In the genomic region with DNA sequence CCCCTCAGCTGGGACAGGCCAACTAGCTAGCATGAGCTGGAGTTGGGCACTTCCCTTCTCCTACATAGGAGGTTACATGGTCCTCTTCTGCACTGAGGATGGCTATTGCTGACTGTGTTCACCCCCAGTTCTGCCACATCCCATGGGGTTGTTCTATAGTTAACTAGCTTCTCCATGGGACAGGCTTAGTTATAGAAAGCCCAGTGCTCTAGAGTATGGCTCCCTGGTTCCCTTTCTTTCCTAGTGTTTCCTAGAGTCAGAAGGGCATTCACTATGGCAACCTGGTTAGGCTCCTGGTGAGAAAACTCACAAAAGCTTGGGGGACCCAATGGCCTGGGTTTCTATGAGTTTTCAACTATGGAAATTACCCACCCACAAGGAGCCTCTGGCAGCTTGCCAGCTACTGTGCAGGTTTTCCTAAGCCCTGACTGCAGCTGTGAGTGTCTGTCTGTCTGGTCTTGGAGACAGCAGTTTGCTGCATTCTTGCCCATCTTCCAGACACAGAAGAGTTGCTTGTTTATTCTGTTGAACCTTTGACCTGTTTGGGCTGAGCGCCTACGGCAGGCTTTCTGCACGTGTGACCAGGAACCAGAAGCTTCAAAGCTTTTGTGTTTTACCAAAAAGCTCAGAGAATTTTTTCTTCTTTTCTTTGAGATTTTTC, we compare ENCODE assay signal across 8 mouse cellular contexts. TPM values are rescaled to one million over a fixed set of nuclear protein-coding genes. Genes with fewer than 3 reads are reported as not detected.
DNase-seq lines count a peak whose midpoint lies in the region; ATAC-seq and TF ChIP-seq lines count a peak whose summit lies in the region.

No protein-coding gene starts in this region.

- H3K36me3 ChIP-seq in stomach, embryonic 14.5 days (ENCODE audit: control insufficient read depth, insufficient read depth, low read length), result no peaks in the 10 kb centered on the region
- H3K36me3 ChIP-seq in stomach, postnatal 0 days (ENCODE audit: control insufficient read depth, insufficient read depth, low read length), result no peaks in the 10 kb centered on the region
- H3K36me3 ChIP-seq in embryonic facial prominence, embryonic 14.5 days (ENCODE audit: control insufficient read depth, insufficient read depth, low read length), result no peaks in the 10 kb centered on the region
- H3K36me3 ChIP-seq in neural tube, embryonic 15.5 days, result no peaks in the 10 kb centered on the region

- no peaks in the 10 kb centered on the region for H3K27me3 ChIP-seq in stomach, embryonic 14.5 days (ENCODE audit: control insufficient read depth, insufficient read depth, low read length)
- H3K27me3 ChIP-seq in stomach, postnatal 0 days (ENCODE audit: control insufficient read depth, insufficient read depth, low read length), result no peaks in the 10 kb centered on the region
- H3K27me3 ChIP-seq in embryonic facial prominence, embryonic 14.5 days (replicated peaks; ENCODE audit: control insufficient read depth, insufficient read depth, low read length), result no peaks in the 10 kb centered on the region
- no peaks in the 10 kb centered on the region for H3K27me3 ChIP-seq in neural tube, embryonic 15.5 days (replicated peaks)

- peak; percentile 42 for ATAC-seq in stomach, embryonic 14.5 days (ENCODE audit: insufficient number of reproducible peaks, insufficient read depth, low FRiP score, low read depth)
- ATAC-seq in stomach, postnatal 0 days (ENCODE audit: low FRiP score, low TSS enrichment), result no peak
- peak; percentile 22; the same call in 1 of the 2 replicates for ATAC-seq in embryonic facial prominence, embryonic 14.5 days (ENCODE audit: low read depth)
- peak; percentile 53; the same call in 1 of the 2 replicates for ATAC-seq in neural tube, embryonic 15.5 days (ENCODE audit: low FRiP score)

- TF ChIP-seq CTCF in stomach, postnatal 0 days (IDR thresholded peaks at IDR 0.05; ENCODE audit: low read depth), result no peak
- TF ChIP-seq CTCF in layer of hippocampus, adult 2 months (conservative IDR thresholded peaks at IDR 0.05), result no peak

- DNase-seq in stomach, postnatal 0 days (ENCODE audit: low spot score), result no peak
- peak; percentile 89 for DNase-seq in embryonic facial prominence, embryonic 14.5 days (ENCODE audit: low spot score)
- peak; percentile 30 for DNase-seq in kidney, postnatal 14 days
- no peak for DNase-seq in heart, postnatal 25 days (ENCODE audit: low spot score)
- no peak for DNase-seq in frontal cortex, postnatal 10 days (ENCODE audit: low spot score in 2 of 2)
- no peak for DNase-seq in layer of hippocampus, adult 2 months (ENCODE audit: low spot score in 2 of 2)

- H3K9me3 ChIP-seq in stomach, embryonic 14.5 days (ENCODE audit: control insufficient read depth, low read depth, low read length), result no peaks in the 10 kb centered on the region
- H3K9me3 ChIP-seq in stomach, postnatal 0 days (ENCODE audit: control insufficient read depth, low read length), result no peaks in the 10 kb centered on the region
- no peaks in the 10 kb centered on the region for H3K9me3 ChIP-seq in embryonic facial prominence, embryonic 14.5 days (ENCODE audit: control insufficient read depth, low read length)
- H3K9me3 ChIP-seq in neural tube, embryonic 15.5 days (replicated peaks), result no peaks in the 10 kb centered on the region

- H3K4me3 ChIP-seq in stomach, embryonic 14.5 days (ENCODE audit: low read depth, low read length), result no peak overlapping the region
- no peak overlapping the region for H3K4me3 ChIP-seq in stomach, postnatal 0 days (ENCODE audit: low read depth, low read length)
- no peak overlapping the region for H3K4me3 ChIP-seq in embryonic facial prominence, embryonic 14.5 days (ENCODE audit: low read depth, low read length)
- H3K4me3 ChIP-seq in neural tube, embryonic 15.5 days (replicated peaks), result no peak overlapping the region
- no peak overlapping the region for H3K4me3 ChIP-seq in layer of hippocampus, adult 2 months

- 18% methylated on average over 3 of the region's 3 CpGs for whole genome bisulfite sequencing in stomach, embryonic 14.5 days
- 15% methylated on average over 3 of the region's 3 CpGs for WGBS in stomach, postnatal 0 days
- 7% methylated on average over 3 of the region's 3 CpGs for WGBS in embryonic facial prominence, embryonic 14.5 days
- whole genome bisulfite sequencing in neural tube, embryonic 15.5 days, result 13% methylated on average over 3 of the region's 3 CpGs

- TF ChIP-seq EP300 in stomach, postnatal 0 days (optimal IDR thresholded peaks at IDR 0.05), result no peak

- H3K9ac ChIP-seq in stomach, embryonic 14.5 days (replicated peaks; ENCODE audit: low read depth, low read length), result no peak overlapping the region
- no peak overlapping the region for H3K9ac ChIP-seq in stomach, postnatal 0 days (ENCODE audit: low read length)
- H3K9ac ChIP-seq in embryonic facial prominence, embryonic 14.5 days (ENCODE audit: low read depth, low read length), result no peak overlapping the region
- H3K9ac ChIP-seq in neural tube, embryonic 15.5 days (replicated peaks), result no peak overlapping the region

- intact Hi-C loops in heart, postnatal 25 days (cut with DNase I), result no loop called here

- no peak overlapping the region for H3K27ac ChIP-seq in stomach, embryonic 14.5 days (ENCODE audit: low read length)
- no peak overlapping the region for H3K27ac ChIP-seq in stomach, postnatal 0 days (replicated peaks)
- H3K27ac ChIP-seq in embryonic facial prominence, embryonic 14.5 days (replicated peaks; ENCODE audit: low read depth, low read length), result no peak overlapping the region
- no peak overlapping the region for H3K27ac ChIP-seq in neural tube, embryonic 15.5 days (replicated peaks)
- no peak overlapping the region for H3K27ac ChIP-seq in layer of hippocampus, adult 2 months

- H3K4me2 ChIP-seq in stomach, embryonic 14.5 days (replicated peaks; ENCODE audit: low read depth, low read length), result no peak overlapping the region
- H3K4me2 ChIP-seq in stomach, postnatal 0 days (replicated peaks; ENCODE audit: low read depth), result no peak overlapping the region
- no peak overlapping the region for H3K4me2 ChIP-seq in embryonic facial prominence, embryonic 14.5 days (ENCODE audit: low read depth, low read length)
- no peak overlapping the region for H3K4me2 ChIP-seq in neural tube, embryonic 15.5 days

- H3K4me1 ChIP-seq in stomach, embryonic 14.5 days (ENCODE audit: control insufficient read depth, insufficient read depth, low read length), result peaks cover 8% of the 10 kb centered on the region; the same call in 1 of the 2 replicates
- no peaks in the 10 kb centered on the region for H3K4me1 ChIP-seq in stomach, postnatal 0 days (replicated peaks; ENCODE audit: control insufficient read depth, insufficient read depth)
- H3K4me1 ChIP-seq in embryonic facial prominence, embryonic 14.5 days (ENCODE audit: control insufficient read depth, insufficient read depth, low read length), result peaks cover 17% of the 10 kb centered on the region
- H3K4me1 ChIP-seq in neural tube, embryonic 15.5 days, result peaks cover 7% of the 10 kb centered on the region; the same call in 1 of the 2 replicates

RNA-seq across cellular contexts. Expression of a gene that starts 22.7 kb away (rescaled TPM):
- polyA plus RNA-seq in stomach, embryonic 14.5 days (2014; fragmentation: Nextera tagmentation; extraction: Ambion mirVana), result not detected in 2 replicates
- not detected in 2 replicates for polyA plus RNA-seq in stomach, postnatal 0 days (2015; fragmentation: Nextera tagmentation; extraction: Ambion mirVana)
- 0.64 and 0.65 TPM in 2 replicates for polyA plus RNA-seq in embryonic facial prominence, embryonic 14.5 days (2014; fragmentation: Nextera tagmentation; extraction: Ambion mirVana)
- 0.08 and 0.41 TPM in 2 replicates for polyA plus RNA-seq in neural tube, embryonic 15.5 days (2015; fragmentation: Nextera tagmentation; extraction: Ambion mirVana)
- total RNA-seq in heart, postnatal 25 days (2021), result under 1 TPM in 1 of 2 experiments, not detected in 1; 0.11 TPM
- total RNA-seq in layer of hippocampus, adult 2 months (2021), result under 1 TPM in 1 of 2 experiments, not detected in 1; 0.22 TPM

RNA-seq across cellular contexts. Expression of a gene that starts 58.3 kb away (rescaled TPM):
- 15.3 and 17.7 TPM in 2 replicates for polyA plus RNA-seq in stomach, embryonic 14.5 days (2014; fragmentation: Nextera tagmentation; extraction: Ambion mirVana)
- polyA plus RNA-seq in stomach, postnatal 0 days (2015; fragmentation: Nextera tagmentation; extraction: Ambion mirVana), result 7.2 and 8.9 TPM in 2 replicates
- polyA plus RNA-seq in embryonic facial prominence, embryonic 14.5 days (2014; fragmentation: Nextera tagmentation; extraction: Ambion mirVana), result 16.4 and 23.9 TPM in 2 replicates
- 46.4 and 55.7 TPM in 2 replicates for polyA plus RNA-seq in neural tube, embryonic 15.5 days (2015; fragmentation: Nextera tagmentation; extraction: Ambion mirVana)
- total RNA-seq in heart, postnatal 25 days (2021), result 10 to 100 TPM; 45.8 to 60.2 TPM
- total RNA-seq in layer of hippocampus, adult 2 months (2021), result 100 to 1,000 TPM; 146 to 155 TPM

Comparison
In these comparisons a context has a peak if more than half of its experiments do, and no peak if none do; other contexts are left out.
1. DNase-seq: peak in embryonic facial prominence, embryonic 14.5 days (single experiment) and kidney, postnatal 14 days (single experiment); none in stomach, postnatal 0 days (single experiment), heart, postnatal 25 days (single experiment), frontal cortex, postnatal 10 days (0 of 2) and layer of hippocampus, adult 2 months (0 of 2).